Comparison of ENCODE assay signal across 8 mouse cellular contexts in genomic region chr14:69555110-69555831, GRCm38 (mm10). TPM values are rescaled to one million over a fixed set of nuclear protein-coding genes. Genes with fewer than 3 reads are reported as not detected.
A peak's percentile ranks its signal among the peaks of the same experiment; 100 is the strongest.
DNase-seq lines count a peak whose midpoint lies in the region; ATAC-seq and TF ChIP-seq lines count a peak whose summit lies in the region.
"Not testable (repeated sequence)": the region's sequence is repeated elsewhere in the genome, so short reads cannot be mapped to it uniquely, and the experiment has no call there.

TSS of gene Entpd4b (plus strand) at chr14:69555424.

- H3K9me3 ChIP-seq in forebrain, embryonic 14.5 days (replicated peaks; ENCODE audit: control insufficient read depth, low read length); hindbrain, embryonic 14.5 days (ENCODE audit: control insufficient read depth, low read length); liver, embryonic 12.5 days (replicated peaks); midbrain, embryonic 15.5 days: not testable (repeated sequence)

- no CpG with 5 or more reads among the region's 68 CpGs for WGBS in forebrain, embryonic 14.5 days
- WGBS in hindbrain, embryonic 14.5 days, result no CpG with 5 or more reads among the region's 68 CpGs
- no CpG with 5 or more reads among the region's 68 CpGs for WGBS in liver, embryonic 12.5 days (ENCODE audit: insufficient replicate concordance)
- no CpG with 5 or more reads among the region's 68 CpGs for WGBS in midbrain, embryonic 15.5 days

- DNase-seq in forebrain, embryonic 14.5 days (ENCODE audit: low spot score); heart, adult 8-10 months (ENCODE audit: low spot score); hindbrain, embryonic 14.5 days (ENCODE audit: low spot score); layer of hippocampus, postnatal 10 days (ENCODE audit: low spot score in 2 of 2); urinary bladder, adult 2 months (ENCODE audit: low spot score): not testable (repeated sequence)

- not testable (repeated sequence) for H3K4me2 ChIP-seq in forebrain, embryonic 14.5 days (ENCODE audit: low read length); hindbrain, embryonic 14.5 days (replicated peaks); liver, embryonic 12.5 days; midbrain, embryonic 15.5 days

- not testable (repeated sequence) for TF ChIP-seq POLR2A in bone marrow macrophage, adult 2 months (IDR thresholded peaks at IDR 0.05; ENCODE audit: borderline replicate concordance, low read depth, low read length)

- not testable (repeated sequence) for H3K4me3 ChIP-seq in bone marrow macrophage, adult 2 months (ENCODE audit: insufficient read depth, low read length); forebrain, embryonic 14.5 days (ENCODE audit: low read depth, low read length); hindbrain, embryonic 14.5 days (replicated peaks; ENCODE audit: low read length); liver, embryonic 12.5 days; midbrain, embryonic 15.5 days

- not testable (repeated sequence) for TF ChIP-seq CTCF in bone marrow macrophage, adult 2 months (IDR thresholded peaks at IDR 0.05; ENCODE audit: low read depth, low read length)

- not testable (repeated sequence) for H3K36me3 ChIP-seq in forebrain, embryonic 14.5 days (ENCODE audit: control insufficient read depth, insufficient read depth, low read length); hindbrain, embryonic 14.5 days (replicated peaks; ENCODE audit: control insufficient read depth, insufficient read depth); liver, embryonic 12.5 days; midbrain, embryonic 15.5 days (replicated peaks)

- not testable (repeated sequence) for H3K27me3 ChIP-seq in forebrain, embryonic 14.5 days (replicated peaks; ENCODE audit: control insufficient read depth, insufficient read depth, low read length); hindbrain, embryonic 14.5 days (ENCODE audit: control insufficient read depth, insufficient read depth, low read length); liver, embryonic 12.5 days (replicated peaks); midbrain, embryonic 15.5 days (replicated peaks)

- H3K27ac ChIP-seq in bone marrow macrophage, adult 2 months (ENCODE audit: insufficient read depth, low read depth, low read length); forebrain, embryonic 14.5 days (ENCODE audit: low read depth, low read length); hindbrain, embryonic 14.5 days; liver, embryonic 12.5 days; midbrain, embryonic 15.5 days: not testable (repeated sequence)

- not testable (repeated sequence) for H3K4me1 ChIP-seq in bone marrow macrophage, adult 2 months (ENCODE audit: control insufficient read depth, insufficient read depth, low read length); forebrain, embryonic 14.5 days (ENCODE audit: control insufficient read depth, insufficient read depth, low read length); hindbrain, embryonic 14.5 days (replicated peaks; ENCODE audit: control insufficient read depth, insufficient read depth, low read length); liver, embryonic 12.5 days; midbrain, embryonic 15.5 days

- H3K9ac ChIP-seq in forebrain, embryonic 14.5 days (ENCODE audit: low read length); hindbrain, embryonic 14.5 days; liver, embryonic 12.5 days; midbrain, embryonic 15.5 days: not testable (repeated sequence)

- peak; percentile 98 for ATAC-seq in forebrain, embryonic 14.5 days
- peak; percentile 93 for ATAC-seq in hindbrain, embryonic 14.5 days (ENCODE audit: low FRiP score)
- peak; percentile 95 for ATAC-seq in liver, embryonic 12.5 days
- ATAC-seq in midbrain, embryonic 15.5 days (replicated peaks), result peak; percentile 97

RNA-seq across cellular contexts. Expression of gene Entpd4b, which starts in this region (rescaled TPM):
- 11.0 and 11.3 TPM in 2 replicates for polyA plus RNA-seq in bone marrow macrophage, adult 2 months (2012; ENCODE audit: insufficient read depth, insufficient read length, missing spikeins)
- polyA plus RNA-seq in forebrain, embryonic 14.5 days (2014; fragmentation: Nextera tagmentation; extraction: Ambion mirVana), result 8.7 and 9.6 TPM in 2 replicates
- 10 to 100 TPM; 36.1 to 43.3 (median 39.5) TPM for total RNA-seq in heart, adult 8-10 months (2022)
- polyA plus RNA-seq in hindbrain, embryonic 14.5 days (2014; fragmentation: Nextera tagmentation; extraction: Ambion mirVana), result 17.5 and 19.5 TPM in 2 replicates
- 10 to 100 TPM; 29.9 to 30.4 TPM for total RNA-seq in layer of hippocampus, postnatal 10 days (2021)
- polyA plus RNA-seq in liver, embryonic 12.5 days (2016; fragmentation: Nextera tagmentation; extraction: Ambion mirVana), result 5.1 and 6.2 TPM in 2 replicates
- 13.2 and 13.9 TPM in 2 replicates for polyA plus RNA-seq in midbrain, embryonic 15.5 days (2015; fragmentation: Nextera tagmentation; extraction: Ambion mirVana)
- polyA plus RNA-seq in urinary bladder, adult 2 months (2012; rRNA removed), result 22.5 and 23.7 TPM in 2 replicates
